Mouse (Mus musculus) liver, embryonic 14.5 days (tissue): ENCODE results near the gene 4931422A03Rik.

Source experiments
- CTCF ChIP-seq: IDR thresholded peaks from 2 replicates; pipeline ENCODE4 v1.5.1; 2016; ENCODE audit warnings: antibody characterized with exemption, low read depth, control low read depth
- EP300 ChIP-seq: IDR thresholded peaks from 2 replicates; pipeline ENCODE4 v1.6.1; 2016; ENCODE audit warnings: antibody characterized with exemption, low read depth

DNA sequence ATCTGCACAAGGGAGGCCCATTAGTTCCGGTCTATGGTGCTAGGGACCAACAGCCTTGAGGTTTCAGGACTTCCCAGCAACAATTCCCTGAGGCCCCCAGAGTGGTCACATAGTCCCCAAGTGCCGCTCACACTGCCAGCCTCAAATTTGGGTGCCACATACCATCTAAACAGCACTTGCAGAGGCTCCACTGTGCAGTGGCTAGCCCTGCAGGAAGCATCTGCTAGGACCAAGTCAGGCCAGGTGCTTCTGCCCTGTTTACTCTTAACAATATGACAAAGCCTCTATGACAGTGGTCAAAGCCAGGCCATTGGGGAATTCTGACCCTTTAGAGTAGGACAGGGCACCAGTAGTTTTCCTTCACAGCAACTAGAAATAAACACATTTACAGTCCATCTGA, 91.5 kb downstream of the 4931422A03Rik start:
- TF ChIP-seq CTCF (no peak), EP300 (no peak)
